Mouse (Mus musculus): Measurements from ENCODE around the gene Spp2.

Gene Spp2

DNA sequence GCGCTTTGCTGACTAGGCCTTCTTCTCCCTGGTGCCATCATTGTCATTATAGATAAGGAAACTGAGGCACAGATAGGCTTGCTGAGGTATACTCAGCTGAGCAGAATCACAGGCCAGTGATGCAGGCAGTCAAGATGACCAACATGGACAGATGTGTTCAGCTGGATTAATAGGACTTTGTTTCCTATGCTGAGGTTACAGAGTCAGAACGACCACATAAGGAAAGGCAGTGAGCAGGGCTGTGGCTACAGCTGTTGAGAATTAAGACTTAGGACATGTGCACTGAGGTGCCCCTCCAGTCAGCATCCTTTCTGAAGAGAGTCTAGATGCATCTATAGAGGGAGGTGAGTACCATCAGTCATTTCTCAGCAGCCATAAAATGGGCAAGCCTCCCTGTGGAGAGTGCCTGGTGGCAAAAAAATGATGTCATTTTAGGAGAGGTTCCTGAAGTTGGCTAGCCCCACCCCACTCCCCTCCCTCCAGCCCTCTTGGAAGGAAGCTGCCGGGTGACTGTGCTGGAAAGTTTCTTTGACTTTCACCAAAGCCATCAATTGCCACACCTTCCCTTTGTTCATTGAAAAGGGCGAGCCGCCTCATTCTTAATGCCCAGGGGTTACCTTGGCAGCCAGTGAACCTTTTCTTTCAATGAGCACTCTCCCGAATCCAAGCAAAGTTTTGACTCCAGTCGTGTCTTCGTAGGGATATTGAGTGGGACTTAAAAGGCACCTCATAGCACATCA lies 59.7 kb downstream of the Spp2 start:
- no peak for DNase-seq (ENCODE audit: low spot score in 2 of 2)

DNA sequence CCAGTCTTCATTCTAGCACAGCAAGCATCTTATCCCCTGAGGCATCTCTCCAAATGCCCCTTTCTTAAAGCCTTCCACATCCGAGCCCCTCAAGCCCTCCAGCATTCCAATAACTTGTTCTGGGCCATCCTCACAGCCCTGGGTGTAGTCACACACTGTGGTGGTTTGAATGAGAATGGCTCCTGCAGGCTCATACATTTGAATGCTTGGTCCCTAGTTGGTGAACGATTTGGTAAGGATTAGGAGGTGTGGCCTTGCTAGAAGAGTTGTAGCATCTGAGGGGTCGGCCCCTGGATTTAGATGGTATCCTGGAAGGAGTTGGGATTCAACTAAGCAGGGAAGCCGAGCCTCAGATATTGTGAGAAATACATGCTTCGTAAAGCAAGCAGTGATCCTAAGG lies 61.1 kb downstream of the Spp2 start:
- DNase-seq (ENCODE audit: low spot score in 2 of 2) = no peak

DNA sequence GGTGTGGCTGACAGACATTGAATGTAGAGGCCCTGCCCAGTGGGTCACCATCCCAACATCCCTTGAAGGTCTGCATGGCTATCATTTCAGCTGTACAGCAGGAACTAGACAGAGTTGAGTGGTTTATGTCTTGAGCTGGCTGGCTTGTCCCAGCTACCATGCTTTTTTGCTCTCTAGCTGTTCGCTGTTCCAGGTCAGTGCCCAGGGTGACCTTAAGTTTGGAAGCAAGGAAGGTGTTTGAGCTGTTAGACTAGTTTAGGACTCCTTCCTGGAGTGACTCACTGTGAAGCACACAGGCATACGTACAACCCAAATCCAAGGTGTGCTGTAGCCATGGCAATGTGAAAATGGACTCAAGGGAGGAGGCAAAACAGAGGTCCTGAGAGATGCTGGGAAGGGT lies 61.6 kb downstream of the Spp2 start:
- no peak for DNase-seq (ENCODE audit: low spot score in 2 of 2)

DNA sequence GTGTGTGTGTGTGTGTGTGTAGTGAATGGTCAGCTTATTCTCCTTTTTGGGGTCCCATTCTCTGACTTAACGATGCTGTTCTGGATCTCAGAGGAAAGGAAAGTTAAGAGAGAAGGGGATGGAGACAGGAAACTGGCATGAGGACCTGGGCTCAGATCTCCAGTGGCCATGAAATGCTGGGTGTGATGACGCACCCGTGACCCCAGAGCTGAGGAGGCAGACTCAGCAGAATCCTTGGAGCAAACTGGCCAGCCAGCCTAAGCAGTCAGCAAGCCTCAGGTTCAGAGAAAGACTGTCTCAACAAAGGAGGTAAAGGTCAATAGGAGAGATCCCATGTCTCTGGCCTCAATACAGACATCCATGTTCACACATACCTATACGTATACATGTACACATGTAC lies 63.0 kb downstream of the Spp2 start:
- DNase-seq (ENCODE audit: low spot score in 2 of 2) = no peak

DNA sequence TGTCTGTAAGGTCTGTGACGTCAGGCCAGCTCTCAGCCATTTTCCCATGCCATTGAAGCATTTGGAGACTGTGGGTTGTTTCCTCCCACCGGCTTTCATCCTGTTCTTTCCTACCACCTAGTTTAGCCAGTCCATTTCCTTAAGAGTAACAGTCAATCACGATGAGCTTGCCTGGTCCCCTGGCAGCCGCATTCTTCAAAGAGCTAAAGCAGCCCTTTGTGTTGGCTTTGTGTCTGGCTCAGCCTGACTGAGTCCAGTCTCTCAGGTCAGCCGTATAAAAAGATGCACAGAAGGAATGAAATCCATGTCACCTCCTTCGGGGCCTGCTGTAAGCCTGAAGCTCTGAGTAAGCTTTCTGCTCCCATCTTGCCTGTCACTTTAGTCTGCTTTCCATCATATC lies 65.5 kb downstream of the Spp2 start:
- DNase-seq (ENCODE audit: low spot score in 2 of 2) = no peak

DNA sequence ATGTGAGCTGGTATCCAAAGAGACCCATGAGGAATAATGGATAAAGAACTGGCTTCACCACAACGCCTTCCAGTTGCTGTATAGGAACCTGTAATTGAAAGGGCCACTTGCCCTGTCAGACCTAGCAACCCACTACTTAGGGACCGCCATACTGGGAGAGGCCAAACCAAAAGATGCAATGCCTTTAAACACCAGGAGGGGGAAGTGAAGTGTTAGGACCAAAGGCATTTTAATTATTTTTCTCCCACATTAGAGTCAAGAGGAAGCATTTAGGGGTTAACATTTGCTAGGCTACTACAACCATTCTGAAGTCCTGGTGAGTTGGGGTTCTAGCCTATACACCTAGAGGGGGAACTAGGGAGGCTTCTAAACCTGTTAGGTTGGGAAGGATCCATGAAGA lies 67.1 kb downstream of the Spp2 start:
- DNase-seq (ENCODE audit: low spot score in 2 of 2) = no peak

DNA sequence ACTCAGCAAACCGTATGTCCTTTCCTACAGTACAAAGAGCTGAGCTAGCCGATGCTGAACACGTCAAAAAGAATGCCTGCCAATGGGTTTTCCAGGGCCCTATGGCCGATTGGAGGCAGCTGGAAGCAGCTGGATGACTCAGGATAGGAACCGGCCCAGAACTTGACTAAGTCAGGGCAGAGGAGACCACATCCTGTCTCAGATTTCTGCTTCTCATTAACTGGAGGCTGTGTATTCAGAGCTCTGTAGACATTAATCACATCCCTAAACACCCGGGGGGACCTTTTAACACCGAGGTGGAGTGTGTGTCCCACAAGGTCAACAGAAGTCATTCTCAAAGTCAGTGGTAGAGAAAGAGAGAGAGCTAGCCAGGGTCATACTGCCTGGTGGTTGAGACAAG lies 67.8 kb downstream of the Spp2 start:
- no peak for DNase-seq (ENCODE audit: low spot score in 2 of 2)

DNA sequence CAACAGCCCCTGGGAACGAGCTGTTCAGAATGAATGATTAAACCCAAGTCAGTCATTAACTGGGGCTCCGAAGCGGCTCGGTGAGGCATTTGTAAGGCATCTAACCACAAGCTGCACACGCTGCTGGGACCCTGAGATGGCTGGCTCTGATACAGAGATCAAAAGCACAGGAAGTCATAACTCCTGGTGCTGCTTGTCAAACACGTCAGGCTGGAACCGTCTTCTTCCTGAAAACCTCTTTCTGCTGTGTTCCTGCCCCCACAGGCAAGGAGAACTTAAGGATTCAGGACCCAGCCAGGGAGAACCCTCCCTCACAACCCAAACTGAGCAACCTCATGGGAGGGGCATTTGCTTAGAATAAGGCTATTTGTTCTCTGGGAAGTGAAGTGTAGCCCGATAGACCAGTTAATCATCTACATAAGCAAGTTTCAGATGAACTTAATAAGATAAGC lies 68.8 kb downstream of the Spp2 start:
- DNase-seq (ENCODE audit: low spot score in 2 of 2) = no peak

Data from spleen, postnatal 10 days (tissue).